Mouse (Mus musculus): Measurements from ENCODE around the gene Pik3cb.

DNA sequence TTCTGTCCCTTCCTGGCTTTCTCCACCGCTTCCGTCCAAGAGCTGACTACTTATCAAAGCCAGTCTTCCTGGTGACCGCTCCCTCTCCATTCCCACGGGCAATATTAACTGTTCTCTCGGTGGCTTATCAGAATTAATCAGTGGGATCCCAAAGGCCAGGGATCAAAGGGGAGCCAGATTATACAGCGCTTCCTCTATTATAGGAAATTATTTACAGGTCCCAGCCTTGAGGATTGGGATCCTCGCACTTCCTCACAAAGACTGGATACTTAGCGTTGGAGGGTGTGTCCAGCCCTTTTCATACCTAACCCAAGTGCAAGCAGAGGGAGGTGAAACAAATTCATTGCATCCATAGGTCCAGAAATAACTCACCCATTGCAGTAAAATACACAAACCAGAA lies 108.4 kb downstream of the Pik3cb start:
- TF ChIP-seq CTCF (conservative IDR thresholded peaks at IDR 0.05; ENCODE audit: insufficient read depth, insufficient read length, low read depth, low read length) (no peak), POLR2A (IDR thresholded peaks at IDR 0.05; ENCODE audit: low read depth, low read length) (no peak)

All from kidney, adult 2 months (tissue).